17 mouse cellular contexts compared by ENCODE assay signal in genomic region chr3:30164834-30165233, GRCm38 (mm10).
"Had no signal": no experiment of that assay in that cellular context is flagged by ENCODE, and none has a peak within 500 bp of the region (broad histone marks: within the 10 kb centered on the region; RNA-seq: fewer than 3 reads in every experiment).

No protein-coding gene starts in this region.

- H3K36me3 ChIP-seq: midbrain, embryonic 10.5 days; midbrain, embryonic 12.5 days; neural tube, embryonic 13.5 days; neural tube, embryonic 15.5 days had no signal

- H3K27me3 ChIP-seq: midbrain, embryonic 12.5 days had no signal

- H3K4me2 ChIP-seq: lung, embryonic 14.5 days; midbrain, embryonic 12.5 days; neural tube, embryonic 13.5 days; neural tube, embryonic 15.5 days had no signal

- H3K4me1 ChIP-seq: midbrain, embryonic 10.5 days; midbrain, embryonic 12.5 days; neural tube, embryonic 13.5 days; neural tube, embryonic 15.5 days had no signal

- H3K9ac ChIP-seq: lung, embryonic 14.5 days; midbrain, embryonic 12.5 days; neural tube, embryonic 13.5 days; neural tube, embryonic 15.5 days had no signal

- H3K9me3 ChIP-seq: midbrain, embryonic 10.5 days; midbrain, embryonic 12.5 days; neural tube, embryonic 13.5 days; neural tube, embryonic 15.5 days had no signal

- H3K4me3 ChIP-seq: midbrain, embryonic 10.5 days; midbrain, embryonic 12.5 days; myocyte; neural tube, embryonic 13.5 days; neural tube, embryonic 15.5 days had no signal

- DNase-seq: lung, adult 18-20 months; lung, embryonic 14.5 days; lung, postnatal 10 days; lung, postnatal 4 days; midbrain, embryonic 14.5 days; retina, postnatal 1 day; right cerebral cortex, postnatal 14 days; spleen, adult 18-20 months; thymus, adult 18-20 months; thymus, postnatal 14 days; thymus, postnatal 36 days had no signal

- H3K27ac ChIP-seq: midbrain, embryonic 10.5 days; midbrain, embryonic 12.5 days; neural tube, embryonic 13.5 days; neural tube, embryonic 15.5 days had no signal

- ATAC-seq: midbrain, embryonic 16.5 days had no signal
